Mouse (Mus musculus): ENCODE data around the gene Znrf3. TPM values are rescaled to one million over a fixed set of nuclear protein-coding genes. Genes with fewer than 3 reads are reported as not detected.

Znrf3 gene
- polyA plus RNA-seq, 2 experiments = 8.0 to 12.9 TPM

GRCm38 (mm10) chr11:5346845-5347640 lies 97.6 kb downstream of the Znrf3 start:
- Histone ChIP-seq H3K27ac (replicated peaks; ENCODE audit: low read depth, low read length) (no peak overlapping the region), H3K9ac (ENCODE audit: low read depth, low read length, severe bottlenecking) (no peak overlapping the region), H3K4me3 (replicated peaks; ENCODE audit: low read length) (no peak overlapping the region), H3K4me2 (replicated peaks; ENCODE audit: low read depth, low read length, severe bottlenecking) (no peak overlapping the region), H3K4me1 (ENCODE audit: control insufficient read depth, insufficient read depth, low read length) (no peaks in the 10 kb centered on the region), H3K36me3 (ENCODE audit: control insufficient read depth, insufficient read depth, low read length) (no peaks in the 10 kb centered on the region), H3K27me3 (ENCODE audit: control insufficient read depth, insufficient read depth, low read length) (no peaks in the 10 kb centered on the region), H3K9me3 (ENCODE audit: control insufficient read depth, low read length) (no peaks in the 10 kb centered on the region)
- no peak for DNase-seq (ENCODE audit: low spot score)
- no peak for ATAC-seq (ENCODE audit: low FRiP score, low read depth)
- 61% methylated on average over 4 of the region's 4 CpGs for WGBS
- no peak for TF ChIP-seq POLR2A (IDR thresholded peaks at IDR 0.05; ENCODE audit: borderline replicate concordance, extremely low read depth, insufficient read depth, insufficient read length)

- H3K9me3 ChIP-seq (ENCODE audit: control insufficient read depth, low read length) = no peaks in the 10 kb centered on the region
- H3K9ac ChIP-seq (ENCODE audit: low read depth, low read length, severe bottlenecking) = no peak overlapping the region
- 91% methylated on average over 4 of the region's 4 CpGs for whole genome bisulfite sequencing
- ATAC-seq (ENCODE audit: low FRiP score, low read depth) (no peak), DNase-seq (ENCODE audit: low spot score) (no peak)
- H3K27me3 ChIP-seq (ENCODE audit: control insufficient read depth, insufficient read depth, low read length) = no peaks in the 10 kb centered on the region
- H3K27ac ChIP-seq (replicated peaks; ENCODE audit: low read depth, low read length) = no peak overlapping the region
- H3K36me3 ChIP-seq (ENCODE audit: control insufficient read depth, insufficient read depth, low read length) = no peaks in the 10 kb centered on the region
- H3K4me1 ChIP-seq (ENCODE audit: control insufficient read depth, insufficient read depth, low read length) = no peaks in the 10 kb centered on the region
- H3K4me2 ChIP-seq (replicated peaks; ENCODE audit: low read depth, low read length, severe bottlenecking) = no peak overlapping the region
- H3K4me3 ChIP-seq (replicated peaks; ENCODE audit: low read length) = no peak overlapping the region
- no peak for TF ChIP-seq POLR2A (IDR thresholded peaks at IDR 0.05; ENCODE audit: borderline replicate concordance, extremely low read depth, insufficient read depth, insufficient read length)
These were observed 100.9 kb downstream of the Znrf3 start for GRCm38 (mm10) chr11:5343748-5344147.

- DNase-seq (ENCODE audit: low spot score) (no peak), ATAC-seq (ENCODE audit: low FRiP score, low read depth) (no peak)
- no peaks in the 10 kb centered on the region for H3K27me3 ChIP-seq (ENCODE audit: control insufficient read depth, insufficient read depth, low read length)
- no peak overlapping the region for H3K4me3 ChIP-seq (replicated peaks; ENCODE audit: low read length)
- H3K36me3 ChIP-seq (ENCODE audit: control insufficient read depth, insufficient read depth, low read length) = peaks cover 7% of the 10 kb centered on the region; the same call in 1 of the 2 replicates
- no peak overlapping the region for H3K27ac ChIP-seq (replicated peaks; ENCODE audit: low read depth, low read length)
- 98% methylated on average over 1 of the region's 1 CpGs for WGBS
- no peaks in the 10 kb centered on the region for H3K4me1 ChIP-seq (ENCODE audit: control insufficient read depth, insufficient read depth, low read length)
- TF ChIP-seq POLR2A (IDR thresholded peaks at IDR 0.05; ENCODE audit: borderline replicate concordance, extremely low read depth, insufficient read depth, insufficient read length) = no peak
- no peak overlapping the region for H3K9ac ChIP-seq (ENCODE audit: low read depth, low read length, severe bottlenecking)
- no peaks in the 10 kb centered on the region for H3K9me3 ChIP-seq (ENCODE audit: control insufficient read depth, low read length)
- H3K4me2 ChIP-seq (replicated peaks; ENCODE audit: low read depth, low read length, severe bottlenecking) = no peak overlapping the region
These were observed 104.9 kb downstream of the Znrf3 start for GRCm38 (mm10) chr11:5339732-5340131.

- 87% methylated on average over 7 of the region's 7 CpGs for WGBS
These were observed 107.8 kb downstream of the Znrf3 start for GRCm38 (mm10) chr11:5336852-5337251.

GRCm38 (mm10) chr11:5336269-5336668 lies 108.4 kb downstream of the Znrf3 start:
- H3K9me3 ChIP-seq (ENCODE audit: control insufficient read depth, low read length) = no peaks in the 10 kb centered on the region
- H3K4me1 ChIP-seq (ENCODE audit: control insufficient read depth, insufficient read depth, low read length) = no peaks in the 10 kb centered on the region
- no peak for ATAC-seq (ENCODE audit: low FRiP score, low read depth)
- no peak for TF ChIP-seq POLR2A (IDR thresholded peaks at IDR 0.05; ENCODE audit: borderline replicate concordance, extremely low read depth, insufficient read depth, insufficient read length)
- no peaks in the 10 kb centered on the region for H3K27me3 ChIP-seq (ENCODE audit: control insufficient read depth, insufficient read depth, low read length)
- no peak for DNase-seq (ENCODE audit: low spot score)
- H3K4me3 ChIP-seq (replicated peaks; ENCODE audit: low read length) = no peak overlapping the region
- peaks cover 7% of the 10 kb centered on the region; the same call in 1 of the 2 replicates for H3K36me3 ChIP-seq (ENCODE audit: control insufficient read depth, insufficient read depth, low read length)
- H3K27ac ChIP-seq (replicated peaks; ENCODE audit: low read depth, low read length) = no peak overlapping the region
- no peak overlapping the region for H3K9ac ChIP-seq (ENCODE audit: low read depth, low read length, severe bottlenecking)
- no peak overlapping the region for H3K4me2 ChIP-seq (replicated peaks; ENCODE audit: low read depth, low read length, severe bottlenecking)

More at GRCm38 (mm10) chr11:5336852-5337251, 107.8 kb downstream of the Znrf3 start:
- no peaks in the 10 kb centered on the region for H3K4me1 ChIP-seq (ENCODE audit: control insufficient read depth, insufficient read depth, low read length)
- peaks cover 7% of the 10 kb centered on the region; the same call in 1 of the 2 replicates for H3K36me3 ChIP-seq (ENCODE audit: control insufficient read depth, insufficient read depth, low read length)
- H3K9ac ChIP-seq (ENCODE audit: low read depth, low read length, severe bottlenecking) = no peak overlapping the region
- no peak for TF ChIP-seq POLR2A (IDR thresholded peaks at IDR 0.05; ENCODE audit: borderline replicate concordance, extremely low read depth, insufficient read depth, insufficient read length)
- no peaks in the 10 kb centered on the region for H3K9me3 ChIP-seq (ENCODE audit: control insufficient read depth, low read length)
- no peak overlapping the region for H3K4me3 ChIP-seq (replicated peaks; ENCODE audit: low read length)
- DNase-seq (ENCODE audit: low spot score) (no peak), ATAC-seq (ENCODE audit: low FRiP score, low read depth) (no peak)
- H3K27me3 ChIP-seq (ENCODE audit: control insufficient read depth, insufficient read depth, low read length) = no peaks in the 10 kb centered on the region
- H3K4me2 ChIP-seq (replicated peaks; ENCODE audit: low read depth, low read length, severe bottlenecking) = no peak overlapping the region
- H3K27ac ChIP-seq (replicated peaks; ENCODE audit: low read depth, low read length) = no peak overlapping the region

All from limb, embryonic 14.5 days (tissue).